Mouse (Mus musculus) embryo, embryonic 11 days (tissue): Measurements from ENCODE around the gene Trpc4ap.

ENCODE experiments used
- DNase-seq: peaks from one replicate; pipeline ENCODE4 v3.0.0-alpha.2; 2015

Trpc4ap gene

GRCm38 (mm10) chr2:155693136-155693535, 952 bp upstream of the Trpc4ap start:
- no peak for DNase-seq

- DNase-seq, result no peak
Measured at GRCm38 (mm10) chr2:155691336-155691722, 855 bp downstream of the Trpc4ap start.

- DNase-seq, result no peak
Measured at GRCm38 (mm10) chr2:155689211-155689610, 3.0 kb downstream of the Trpc4ap start.

- DNase-seq, result no peak
Measured at GRCm38 (mm10) chr2:155687746-155688145, 4.4 kb downstream of the Trpc4ap start.

GRCm38 (mm10) chr2:155686572-155686971, 5.6 kb downstream of the Trpc4ap start:
- no peak for DNase-seq

- no peak for DNase-seq
Measured at GRCm38 (mm10) chr2:155683821-155684220, 8.4 kb downstream of the Trpc4ap start.

GRCm38 (mm10) chr2:155683137-155683536, 9.0 kb downstream of the Trpc4ap start:
- no peak for DNase-seq

- no peak for DNase-seq
Measured at GRCm38 (mm10) chr2:155681874-155682273, 10.3 kb downstream of the Trpc4ap start.

GRCm38 (mm10) chr2:155681194-155681593, 11.0 kb downstream of the Trpc4ap start:
- no peak for DNase-seq

GRCm38 (mm10) chr2:155680591-155680990, 11.6 kb downstream of the Trpc4ap start:
- DNase-seq, result no peak

- DNase-seq, result no peak
Measured at GRCm38 (mm10) chr2:155679586-155680110, 12.5 kb downstream of the Trpc4ap start.

GRCm38 (mm10) chr2:155675118-155675517, 17.1 kb downstream of the Trpc4ap start:
- no peak for DNase-seq

GRCm38 (mm10) chr2:155673546-155673945, 18.6 kb downstream of the Trpc4ap start:
- DNase-seq, result peak; percentile 73

GRCm38 (mm10) chr2:155671236-155671635, 20.9 kb downstream of the Trpc4ap start:
- no peak for DNase-seq

- peak; percentile 53 for DNase-seq
Measured at GRCm38 (mm10) chr2:155668461-155668860, 23.7 kb downstream of the Trpc4ap start.

- DNase-seq, result no peak
Measured at GRCm38 (mm10) chr2:155667881-155668280, 24.3 kb downstream of the Trpc4ap start.

GRCm38 (mm10) chr2:155663910-155664460, 28.2 kb downstream of the Trpc4ap start:
- no peak for DNase-seq

GRCm38 (mm10) chr2:155663097-155663496, 29.1 kb downstream of the Trpc4ap start:
- DNase-seq, result peak; percentile 82

GRCm38 (mm10) chr2:155662390-155662789, 29.8 kb downstream of the Trpc4ap start:
- DNase-seq, result no peak

GRCm38 (mm10) chr2:155655759-155656372, 36.3 kb downstream of the Trpc4ap start:
- DNase-seq, result no peak

GRCm38 (mm10) chr2:155652618-155653017, 39.6 kb downstream of the Trpc4ap start:
- DNase-seq, result no peak

- DNase-seq, result no peak
Measured at GRCm38 (mm10) chr2:155645746-155646145, 46.4 kb downstream of the Trpc4ap start.

- DNase-seq, result no peak
Measured at GRCm38 (mm10) chr2:155641540-155642472, 50.4 kb downstream of the Trpc4ap start.

- no peak for DNase-seq
Measured at GRCm38 (mm10) chr2:155640656-155641055, 51.5 kb downstream of the Trpc4ap start.
